Mouse (Mus musculus) heart, embryonic 13.5 days (tissue): ENCODE data around the gene Cep63. TPM values are rescaled to one million over a fixed set of nuclear protein-coding genes. Genes with fewer than 3 reads are reported as not detected.

Experiments
- ATAC-seq: fragments of 200-750 bp; cut with Nextera tagmentation; 2 replicates; pipeline ENCODE4 v1.8.0; 2017; ENCODE audit warnings: moderate TSS enrichment; ENCODE audit not compliant: insufficient number of reproducible peaks, low FRiP score, low TSS enrichment; ENCODE audit errors: extremely low read depth
- H3K27ac ChIP-seq: fragments of 300-500 bp; sonication (generic); replicated peaks from 2 replicates; pipeline ENCODE4 v1.5.1; 2015; ENCODE audit warnings: moderate library complexity, mild to moderate bottlenecking, inconsistent platforms
- H3K27me3 ChIP-seq: fragments of 300-500 bp; sonication (generic); replicated peaks from 2 replicates; pipeline ENCODE4 v1.6.1; 2015; ENCODE audit warnings: mild to moderate bottlenecking, inconsistent platforms
- H3K36me3 ChIP-seq: fragments of 300-500 bp; sonication (generic); 2 replicates; pipeline ENCODE4 v1.6.1; 2015; ENCODE audit warnings: mild to moderate bottlenecking, inconsistent platforms
- H3K4me1 ChIP-seq: fragments of 300-500 bp; sonication (generic); 2 replicates; pipeline ENCODE4 v1.6.1; 2015; ENCODE audit warnings: inconsistent platforms
- H3K4me2 ChIP-seq: fragments of 300-500 bp; sonication (generic); 2 replicates; pipeline ENCODE4 v1.6.1; 2015; ENCODE audit warnings: inconsistent platforms, mild to moderate bottlenecking, moderate library complexity
- H3K4me3 ChIP-seq: fragments of 300-500 bp; sonication (generic); 2 replicates; pipeline ENCODE4 v1.5.1; 2015; ENCODE audit warnings: moderate library complexity, mild to moderate bottlenecking, inconsistent platforms
- H3K9ac ChIP-seq: fragments of 300-500 bp; sonication (generic); 2 replicates; pipeline ENCODE4 v1.6.1; 2015; ENCODE audit warnings: inconsistent platforms, mild to moderate bottlenecking, moderate library complexity
- H3K9me3 ChIP-seq: fragments of 300-500 bp; sonication (generic); 2 replicates; pipeline ENCODE4 v1.6.1; 2016; ENCODE audit warnings: inconsistent platforms
- WGBS: fragments of 180-500 bp; shearing (Covaris S2); methylation state at CpG from one replicate; pipeline ENCODE4 v1.1.7; 2015; ENCODE audit warnings: mixed read lengths; 5-methylcytosine and 5-hydroxymethylcytosine counted together
- polyA plus RNA-seq: library from polyadenylated mRNA; unstranded; fragments of >200 nt; fragmentation: Nextera tagmentation; extraction: Ambion mirVana; gene quantifications from 2 replicates; pipeline ENCODE4 v1.2.1, GENCODE M21; 2015

Gene Cep63
- polyA plus RNA-seq, 1 experiment from 2014 or later = 43.6 TPM

- no peak for ATAC-seq
- peaks cover 23% of the 10 kb centered on the region; the same call in 1 of the 2 replicates for H3K27me3 ChIP-seq
- H3K9me3 ChIP-seq = 0 out of 2 replicates have a peak, but pooled peaks cover 8% of the 10 kb centered on the region
- H3K27ac ChIP-seq = no peak overlapping the region
- no peak overlapping the region for H3K4me3 ChIP-seq
- H3K9ac ChIP-seq = no peak overlapping the region
- 76% methylated on average over 3 of the region's 3 CpGs for WGBS
- no peaks in the 10 kb centered on the region for H3K36me3 ChIP-seq
- H3K4me1 ChIP-seq = peaks cover 10% of the 10 kb centered on the region
- no peak overlapping the region for H3K4me2 ChIP-seq
Observed at GRCm38 (mm10) chr9:102553781-102554180, 72.6 kb downstream of the Cep63 start.

GRCm38 (mm10) chr9:102551771-102552170 is 74.6 kb downstream of the Cep63 start:
- WGBS = 41% methylated on average over 10 of the region's 10 CpGs
- Histone ChIP-seq H3K9ac (no peak overlapping the region), H3K27me3 (peaks cover 42% of the 10 kb centered on the region), H3K4me2 (no peak overlapping the region), H3K9me3 (no peaks in the 10 kb centered on the region), H3K4me3 (no peak overlapping the region), H3K36me3 (no peaks in the 10 kb centered on the region), H3K4me1 (peaks cover 10% of the 10 kb centered on the region), H3K27ac (no peak overlapping the region)
- ATAC-seq = no peak

GRCm38 (mm10) chr9:102549211-102549610 is 77.1 kb downstream of the Cep63 start:
- no peak for ATAC-seq
- Histone ChIP-seq H3K9me3 (no peaks in the 10 kb centered on the region), H3K36me3 (no peaks in the 10 kb centered on the region), H3K4me3 (no peak overlapping the region), H3K4me1 (peaks cover 20% of the 10 kb centered on the region), H3K4me2 (no peak overlapping the region), H3K27me3 (peaks cover 57% of the 10 kb centered on the region), H3K27ac (no peak overlapping the region), H3K9ac (no peak overlapping the region)
- WGBS = 65% methylated on average over 8 of the region's 8 CpGs

- Histone ChIP-seq H3K4me1 (peaks cover 27% of the 10 kb centered on the region), H3K4me3 (no peak overlapping the region), H3K27me3 (peaks cover 78% of the 10 kb centered on the region), H3K9me3 (no peaks in the 10 kb centered on the region), H3K4me2 (no peak overlapping the region), H3K27ac (no peak overlapping the region), H3K9ac (no peak overlapping the region), H3K36me3 (no peaks in the 10 kb centered on the region)
- WGBS = 63% methylated on average over 7 of the region's 7 CpGs
- no peak for ATAC-seq
Observed at GRCm38 (mm10) chr9:102547028-102547354, 79.3 kb downstream of the Cep63 start.

GRCm38 (mm10) chr9:102546256-102547027 is 79.9 kb downstream of the Cep63 start:
- H3K27me3 ChIP-seq = peaks cover 83% of the 10 kb centered on the region
- 63% methylated on average over 20 of the region's 20 CpGs for WGBS

GRCm38 (mm10) chr9:102545406-102546255 is 80.7 kb downstream of the Cep63 start:
- 46% methylated on average over 22 of the region's 22 CpGs for WGBS
- Histone ChIP-seq H3K4me2 (peak overlapping the region; percentile 70), H3K36me3 (no peaks in the 10 kb centered on the region), H3K4me3 (no peak overlapping the region), H3K9me3 (no peaks in the 10 kb centered on the region), H3K9ac (no peak overlapping the region), H3K4me1 (peaks cover 19% of the 10 kb centered on the region), H3K27ac (no peak overlapping the region), H3K27me3 (peaks cover 82% of the 10 kb centered on the region)
- ATAC-seq = no peak

More at GRCm38 (mm10) chr9:102546256-102547027, 79.9 kb downstream of the Cep63 start:
- Histone ChIP-seq H3K27ac (no peak overlapping the region), H3K4me1 (peaks cover 21% of the 10 kb centered on the region), H3K4me2 (no peak overlapping the region), H3K9me3 (no peaks in the 10 kb centered on the region), H3K4me3 (no peak overlapping the region), H3K36me3 (no peaks in the 10 kb centered on the region), H3K9ac (no peak overlapping the region)
- no peak for ATAC-seq

GRCm38 (mm10) chr9:102544773-102545366 is 81.5 kb downstream of the Cep63 start:
- H3K4me2 ChIP-seq = peak overlapping the region; percentile 70
- peaks cover 83% of the 10 kb centered on the region for H3K27me3 ChIP-seq
- 2% methylated on average over 26 of the region's 26 CpGs for WGBS
- H3K9me3 ChIP-seq = no peaks in the 10 kb centered on the region
- peaks cover 19% of the 10 kb centered on the region for H3K4me1 ChIP-seq
- no peak overlapping the region for H3K27ac ChIP-seq
- H3K36me3 ChIP-seq = no peaks in the 10 kb centered on the region
- H3K9ac ChIP-seq = peak overlapping the region; percentile 56; the same call in 1 of the 2 replicates
- peak overlapping the region; percentile 44 for H3K4me3 ChIP-seq
- ATAC-seq = no peak

GRCm38 (mm10) chr9:102544116-102544772 is 82.1 kb downstream of the Cep63 start:
- Histone ChIP-seq H3K9ac (peak overlapping the region; percentile 56; the same call in 1 of the 2 replicates), H3K4me1 (peaks cover 19% of the 10 kb centered on the region), H3K4me3 (peak overlapping the region; percentile 44), H3K27me3 (peaks cover 84% of the 10 kb centered on the region), H3K9me3 (no peaks in the 10 kb centered on the region), H3K36me3 (no peaks in the 10 kb centered on the region), H3K4me2 (peak overlapping the region; percentile 70), H3K27ac (no peak overlapping the region)
- no peak for ATAC-seq
- WGBS = 17% methylated on average over 11 of the region's 11 CpGs

- no peaks in the 10 kb centered on the region for H3K9me3 ChIP-seq
- H3K4me3 ChIP-seq = no peak overlapping the region
- H3K4me1 ChIP-seq = peaks cover 19% of the 10 kb centered on the region
- peaks cover 85% of the 10 kb centered on the region for H3K27me3 ChIP-seq
- ATAC-seq = no peak
- H3K4me2 ChIP-seq = peak overlapping the region; percentile 70; the same call in 1 of the 2 replicates
- H3K27ac ChIP-seq = no peak overlapping the region
- H3K9ac ChIP-seq = no peak overlapping the region
- H3K36me3 ChIP-seq = no peaks in the 10 kb centered on the region
- 63% methylated on average over 2 of the region's 2 CpGs for WGBS
Observed at GRCm38 (mm10) chr9:102543761-102544115, 82.6 kb downstream of the Cep63 start.

GRCm38 (mm10) chr9:102542540-102542939 is 83.8 kb downstream of the Cep63 start:
- Histone ChIP-seq H3K36me3 (no peaks in the 10 kb centered on the region), H3K4me1 (peaks cover 19% of the 10 kb centered on the region), H3K4me3 (no peak overlapping the region), H3K4me2 (no peak overlapping the region), H3K9me3 (no peaks in the 10 kb centered on the region), H3K27me3 (peaks cover 86% of the 10 kb centered on the region), H3K9ac (no peak overlapping the region), H3K27ac (no peak overlapping the region)
- no peak for ATAC-seq
- WGBS = 73% methylated on average over 8 of the region's 8 CpGs

- Histone ChIP-seq H3K4me2 (no peak overlapping the region), H3K9me3 (no peaks in the 10 kb centered on the region), H3K9ac (no peak overlapping the region), H3K4me3 (no peak overlapping the region), H3K27me3 (peaks cover 81% of the 10 kb centered on the region), H3K36me3 (no peaks in the 10 kb centered on the region), H3K4me1 (peaks cover 19% of the 10 kb centered on the region), H3K27ac (no peak overlapping the region)
- WGBS = 71% methylated on average over 10 of the region's 10 CpGs
- ATAC-seq = no peak
Observed at GRCm38 (mm10) chr9:102541666-102542065, 84.7 kb downstream of the Cep63 start.
